Mouse (Mus musculus): Measurements from ENCODE around the gene Ssx2ip. TPM values are rescaled to one million over a fixed set of nuclear protein-coding genes. Genes with fewer than 3 reads are reported as not detected.

Gene Ssx2ip
- polyA plus RNA-seq, 1 experiment from 2014 or later = 21.4 TPM

GRCm38 (mm10) chr3:146376337-146377130, 27.9 kb upstream of the Ssx2ip start:
- ATAC-seq (ENCODE audit: insufficient number of reproducible peaks, low FRiP score, low TSS enrichment, low read depth) (no peak), DNase-seq (ENCODE audit: low spot score) (no peak)
- H3K4me3 ChIP-seq (ENCODE audit: low read depth, low read length) = no peak overlapping the region
- no peaks in the 10 kb centered on the region for H3K4me1 ChIP-seq (ENCODE audit: control insufficient read depth, insufficient read depth, low read length)
- H3K27me3 ChIP-seq (ENCODE audit: control insufficient read depth, insufficient read depth, low read length) = no peaks in the 10 kb centered on the region
- no peaks in the 10 kb centered on the region for H3K9me3 ChIP-seq (ENCODE audit: control insufficient read depth, low read length)
- no peak overlapping the region for H3K27ac ChIP-seq (replicated peaks; ENCODE audit: low read depth, low read length)
- H3K36me3 ChIP-seq (ENCODE audit: control insufficient read depth, insufficient read depth, low read length) = no peaks in the 10 kb centered on the region
- WGBS = 88% methylated on average over 15 of the region's 15 CpGs
- no peak overlapping the region for H3K9ac ChIP-seq (ENCODE audit: low read length)
- H3K4me2 ChIP-seq (ENCODE audit: low read depth, severe bottlenecking) = no peak overlapping the region

- Histone ChIP-seq H3K4me2 (ENCODE audit: low read depth, severe bottlenecking) (no peak overlapping the region), H3K27me3 (ENCODE audit: control insufficient read depth, insufficient read depth, low read length) (no peaks in the 10 kb centered on the region), H3K9ac (ENCODE audit: low read length) (no peak overlapping the region), H3K36me3 (ENCODE audit: control insufficient read depth, insufficient read depth, low read length) (no peaks in the 10 kb centered on the region), H3K27ac (replicated peaks; ENCODE audit: low read depth, low read length) (no peak overlapping the region), H3K4me1 (ENCODE audit: control insufficient read depth, insufficient read depth, low read length) (no peaks in the 10 kb centered on the region), H3K9me3 (ENCODE audit: control insufficient read depth, low read length) (no peaks in the 10 kb centered on the region), H3K4me3 (ENCODE audit: low read depth, low read length) (no peak overlapping the region)
- DNase-seq (ENCODE audit: low spot score) (no peak), ATAC-seq (ENCODE audit: insufficient number of reproducible peaks, low FRiP score, low TSS enrichment, low read depth) (no peak)
- WGBS = 86% methylated on average over 5 of the region's 5 CpGs
Observed at GRCm38 (mm10) chr3:146377216-146377615, 27.2 kb upstream of the Ssx2ip start.

- WGBS = 83% methylated on average over 8 of the region's 8 CpGs
- H3K4me3 ChIP-seq (ENCODE audit: low read depth, low read length) = no peak overlapping the region
- no peaks in the 10 kb centered on the region for H3K27me3 ChIP-seq (ENCODE audit: control insufficient read depth, insufficient read depth, low read length)
- no peaks in the 10 kb centered on the region for H3K9me3 ChIP-seq (ENCODE audit: control insufficient read depth, low read length)
- no peaks in the 10 kb centered on the region for H3K36me3 ChIP-seq (ENCODE audit: control insufficient read depth, insufficient read depth, low read length)
- H3K9ac ChIP-seq (ENCODE audit: low read length) = no peak overlapping the region
- no peak overlapping the region for H3K4me2 ChIP-seq (ENCODE audit: low read depth, severe bottlenecking)
- H3K27ac ChIP-seq (replicated peaks; ENCODE audit: low read depth, low read length) = no peak overlapping the region
- no peak for DNase-seq (ENCODE audit: low spot score)
- no peak for ATAC-seq (ENCODE audit: insufficient number of reproducible peaks, low FRiP score, low TSS enrichment, low read depth)
- H3K4me1 ChIP-seq (ENCODE audit: control insufficient read depth, insufficient read depth, low read length) = no peaks in the 10 kb centered on the region
Observed at GRCm38 (mm10) chr3:146378753-146379152, 25.7 kb upstream of the Ssx2ip start.

- Histone ChIP-seq H3K27ac (replicated peaks; ENCODE audit: low read depth, low read length) (no peak overlapping the region), H3K9ac (ENCODE audit: low read length) (no peak overlapping the region), H3K27me3 (ENCODE audit: control insufficient read depth, insufficient read depth, low read length) (no peaks in the 10 kb centered on the region), H3K4me2 (ENCODE audit: low read depth, severe bottlenecking) (no peak overlapping the region), H3K36me3 (ENCODE audit: control insufficient read depth, insufficient read depth, low read length) (no peaks in the 10 kb centered on the region), H3K4me3 (ENCODE audit: low read depth, low read length) (no peak overlapping the region), H3K9me3 (ENCODE audit: control insufficient read depth, low read length) (no peaks in the 10 kb centered on the region), H3K4me1 (ENCODE audit: control insufficient read depth, insufficient read depth, low read length) (no peaks in the 10 kb centered on the region)
- WGBS = 77% methylated on average over 9 of the region's 9 CpGs
- DNase-seq (ENCODE audit: low spot score) (no peak), ATAC-seq (ENCODE audit: insufficient number of reproducible peaks, low FRiP score, low TSS enrichment, low read depth) (no peak)
Observed at GRCm38 (mm10) chr3:146379740-146380466, 24.5 kb upstream of the Ssx2ip start.

GRCm38 (mm10) chr3:146380874-146381273, 23.6 kb upstream of the Ssx2ip start:
- Histone ChIP-seq H3K9me3 (ENCODE audit: control insufficient read depth, low read length) (no peaks in the 10 kb centered on the region), H3K4me2 (ENCODE audit: low read depth, severe bottlenecking) (no peak overlapping the region), H3K27ac (replicated peaks; ENCODE audit: low read depth, low read length) (no peak overlapping the region), H3K4me3 (ENCODE audit: low read depth, low read length) (no peak overlapping the region), H3K4me1 (ENCODE audit: control insufficient read depth, insufficient read depth, low read length) (no peaks in the 10 kb centered on the region), H3K27me3 (ENCODE audit: control insufficient read depth, insufficient read depth, low read length) (no peaks in the 10 kb centered on the region), H3K36me3 (ENCODE audit: control insufficient read depth, insufficient read depth, low read length) (no peaks in the 10 kb centered on the region), H3K9ac (ENCODE audit: low read length) (no peak overlapping the region)
- WGBS = 96% methylated on average over 2 of the region's 2 CpGs
- ATAC-seq (ENCODE audit: insufficient number of reproducible peaks, low FRiP score, low TSS enrichment, low read depth) = no peak
- no peak for DNase-seq (ENCODE audit: low spot score)

GRCm38 (mm10) chr3:146381471-146381870, 23.0 kb upstream of the Ssx2ip start:
- no peak for ATAC-seq (ENCODE audit: insufficient number of reproducible peaks, low FRiP score, low TSS enrichment, low read depth)
- Histone ChIP-seq H3K27ac (replicated peaks; ENCODE audit: low read depth, low read length) (no peak overlapping the region), H3K9me3 (ENCODE audit: control insufficient read depth, low read length) (no peaks in the 10 kb centered on the region), H3K4me2 (ENCODE audit: low read depth, severe bottlenecking) (no peak overlapping the region), H3K36me3 (ENCODE audit: control insufficient read depth, insufficient read depth, low read length) (no peaks in the 10 kb centered on the region), H3K9ac (ENCODE audit: low read length) (no peak overlapping the region), H3K4me1 (ENCODE audit: control insufficient read depth, insufficient read depth, low read length) (no peaks in the 10 kb centered on the region), H3K27me3 (ENCODE audit: control insufficient read depth, insufficient read depth, low read length) (no peaks in the 10 kb centered on the region), H3K4me3 (ENCODE audit: low read depth, low read length) (no peak overlapping the region)
- no peak for DNase-seq (ENCODE audit: low spot score)
- 91% methylated on average over 9 of the region's 9 CpGs for WGBS

GRCm38 (mm10) chr3:146386800-146387199, 17.6 kb upstream of the Ssx2ip start:
- Histone ChIP-seq H3K9ac (ENCODE audit: low read length) (no peak overlapping the region), H3K27me3 (ENCODE audit: control insufficient read depth, insufficient read depth, low read length) (no peaks in the 10 kb centered on the region), H3K4me1 (ENCODE audit: control insufficient read depth, insufficient read depth, low read length) (no peaks in the 10 kb centered on the region), H3K4me3 (ENCODE audit: low read depth, low read length) (no peak overlapping the region), H3K4me2 (ENCODE audit: low read depth, severe bottlenecking) (no peak overlapping the region), H3K9me3 (ENCODE audit: control insufficient read depth, low read length) (no peaks in the 10 kb centered on the region), H3K36me3 (ENCODE audit: control insufficient read depth, insufficient read depth, low read length) (no peaks in the 10 kb centered on the region), H3K27ac (replicated peaks; ENCODE audit: low read depth, low read length) (no peak overlapping the region)
- WGBS = 79% methylated on average over 3 of the region's 3 CpGs
- DNase-seq (ENCODE audit: low spot score) (no peak), ATAC-seq (ENCODE audit: insufficient number of reproducible peaks, low FRiP score, low TSS enrichment, low read depth) (no peak)

- H3K36me3 ChIP-seq (ENCODE audit: control insufficient read depth, insufficient read depth, low read length) = no peaks in the 10 kb centered on the region
- no peak overlapping the region for H3K27ac ChIP-seq (replicated peaks; ENCODE audit: low read depth, low read length)
- H3K4me3 ChIP-seq (ENCODE audit: low read depth, low read length) = no peak overlapping the region
- DNase-seq (ENCODE audit: low spot score) = no peak
- ATAC-seq (ENCODE audit: insufficient number of reproducible peaks, low FRiP score, low TSS enrichment, low read depth) = no peak
- H3K27me3 ChIP-seq (ENCODE audit: control insufficient read depth, insufficient read depth, low read length) = no peaks in the 10 kb centered on the region
- H3K9ac ChIP-seq (ENCODE audit: low read length) = no peak overlapping the region; the same call in 1 of the 2 replicates
- no peak overlapping the region for H3K4me2 ChIP-seq (ENCODE audit: low read depth, severe bottlenecking)
- H3K9me3 ChIP-seq (ENCODE audit: control insufficient read depth, low read length) = no peaks in the 10 kb centered on the region
- WGBS = 79% methylated on average over 19 of the region's 19 CpGs
- no peaks in the 10 kb centered on the region for H3K4me1 ChIP-seq (ENCODE audit: control insufficient read depth, insufficient read depth, low read length)
Observed at GRCm38 (mm10) chr3:146392656-146393321, 11.7 kb upstream of the Ssx2ip start.
